Mouse (Mus musculus): ENCODE results near the gene Abhd2. TPM values are rescaled to one million over a fixed set of nuclear protein-coding genes. Genes with fewer than 3 reads are reported as not detected.

Abhd2 gene
- polyA plus RNA-seq, 1 experiment from 2014 or later: 12.1 TPM

- ATAC-seq (ENCODE audit: low FRiP score): no peak
Observed at GRCm38 (mm10) chr7:79395186-79395585, 122.2 kb downstream of the Abhd2 start.

GRCm38 (mm10) chr7:79397446-79397963 is 124.5 kb downstream of the Abhd2 start:
- Histone ChIP-seq H3K4me2 (no peak overlapping the region), H3K9me3 (no peaks in the 10 kb centered on the region), H3K27me3 (no peaks in the 10 kb centered on the region), H3K9ac (no peak overlapping the region), H3K4me1 (peaks cover 7% of the 10 kb centered on the region), H3K4me3 (replicated peaks) (no peak overlapping the region), H3K27ac (no peak overlapping the region), H3K36me3 (replicated peaks) (no peaks in the 10 kb centered on the region)
- no peak for ATAC-seq (ENCODE audit: low FRiP score)
- 88% methylated on average over 10 of the region's 10 CpGs for WGBS

More at GRCm38 (mm10) chr7:79395186-79395585, 122.2 kb downstream of the Abhd2 start:
- Histone ChIP-seq H3K4me2 (no peak overlapping the region), H3K36me3 (replicated peaks) (no peaks in the 10 kb centered on the region), H3K9me3 (no peaks in the 10 kb centered on the region), H3K9ac (no peak overlapping the region), H3K4me1 (peaks cover 14% of the 10 kb centered on the region), H3K4me3 (replicated peaks) (no peak overlapping the region), H3K27me3 (no peaks in the 10 kb centered on the region), H3K27ac (no peak overlapping the region)
- WGBS: 86% methylated on average over 7 of the region's 7 CpGs

- WGBS: 93% methylated on average over 8 of the region's 8 CpGs
- Histone ChIP-seq H3K27me3 (no peaks in the 10 kb centered on the region), H3K4me2 (no peak overlapping the region), H3K4me1 (no peaks in the 10 kb centered on the region), H3K4me3 (replicated peaks) (no peak overlapping the region), H3K9ac (no peak overlapping the region), H3K27ac (no peak overlapping the region), H3K9me3 (no peaks in the 10 kb centered on the region), H3K36me3 (replicated peaks) (no peaks in the 10 kb centered on the region; the same call in none of the 2 replicates)
- ATAC-seq (ENCODE audit: low FRiP score): no peak
Observed at GRCm38 (mm10) chr7:79398426-79398825, 125.4 kb downstream of the Abhd2 start.

GRCm38 (mm10) chr7:79398971-79399370 is 126.0 kb downstream of the Abhd2 start:
- no peaks in the 10 kb centered on the region for H3K27me3 ChIP-seq
- no peaks in the 10 kb centered on the region for H3K4me1 ChIP-seq
- no peak overlapping the region for H3K4me3 ChIP-seq (replicated peaks)
- no peak for ATAC-seq (ENCODE audit: low FRiP score)
- WGBS: 75% methylated on average over 12 of the region's 12 CpGs
- no peak overlapping the region for H3K27ac ChIP-seq
- no peaks in the 10 kb centered on the region; the same call in none of the 2 replicates for H3K36me3 ChIP-seq (replicated peaks)
- no peak overlapping the region for H3K4me2 ChIP-seq
- H3K9me3 ChIP-seq: no peaks in the 10 kb centered on the region
- no peak overlapping the region for H3K9ac ChIP-seq

GRCm38 (mm10) chr7:79400296-79400695 is 127.3 kb downstream of the Abhd2 start:
- H3K36me3 ChIP-seq (replicated peaks): no peaks in the 10 kb centered on the region; the same call in none of the 2 replicates
- 87% methylated on average over 3 of the region's 3 CpGs for WGBS
- no peaks in the 10 kb centered on the region for H3K27me3 ChIP-seq

GRCm38 (mm10) chr7:79414449-79415375 is 141.7 kb downstream of the Abhd2 start:
- H3K27me3 ChIP-seq: no peaks in the 10 kb centered on the region
- 92% methylated on average over 18 of the region's 18 CpGs for WGBS
- no peak overlapping the region for H3K4me3 ChIP-seq (replicated peaks)
- no peak for ATAC-seq (ENCODE audit: low FRiP score)
- no peaks in the 10 kb centered on the region for H3K9me3 ChIP-seq
- peaks cover 5% of the 10 kb centered on the region; the same call in 1 of the 2 replicates for H3K36me3 ChIP-seq (replicated peaks)
- H3K27ac ChIP-seq: no peak overlapping the region
- no peaks in the 10 kb centered on the region for H3K4me1 ChIP-seq
- no peak overlapping the region for H3K9ac ChIP-seq
- no peak overlapping the region for H3K4me2 ChIP-seq

More at GRCm38 (mm10) chr7:79400296-79400695, 127.3 kb downstream of the Abhd2 start:
- H3K4me3 ChIP-seq (replicated peaks): no peak overlapping the region
- no peak overlapping the region for H3K27ac ChIP-seq
- no peaks in the 10 kb centered on the region for H3K9me3 ChIP-seq
- H3K4me1 ChIP-seq: no peaks in the 10 kb centered on the region
- H3K4me2 ChIP-seq: no peak overlapping the region
- no peak for ATAC-seq (ENCODE audit: low FRiP score)
- no peak overlapping the region for H3K9ac ChIP-seq

Other genes starting within 250 kb of the Abhd2 start
- gene Acan, start 219.7 kb upstream of the Abhd2 start, polyA plus RNA-seq (2016; fragmentation: Nextera tagmentation; extraction: Ambion mirVana): 0.47 and 0.63 TPM in 2 replicates
- gene Hapln3, start 142.2 kb upstream of the Abhd2 start, polyA plus RNA-seq (2016; fragmentation: Nextera tagmentation; extraction: Ambion mirVana): 1.5 and 1.8 TPM in 2 replicates
- 54.4 and 59.7 TPM in 2 replicates for gene Mfge8, start 124.1 kb upstream of the Abhd2 start, polyA plus RNA-seq (2016; fragmentation: Nextera tagmentation; extraction: Ambion mirVana)
- gene Rlbp1, start 113.8 kb downstream of the Abhd2 start, polyA plus RNA-seq (2016; fragmentation: Nextera tagmentation; extraction: Ambion mirVana): 15.0 and 19.5 TPM in 2 replicates
- 19.6 and 19.7 TPM in 2 replicates for gene Fanci, start 118.7 kb downstream of the Abhd2 start, polyA plus RNA-seq (2016; fragmentation: Nextera tagmentation; extraction: Ambion mirVana)
- 41.7 and 45.1 TPM in 2 replicates for gene Polg, start 193.2 kb downstream of the Abhd2 start, polyA plus RNA-seq (2016; fragmentation: Nextera tagmentation; extraction: Ambion mirVana)